Mouse (Mus musculus) heart, embryonic 10.5 days (tissue): ENCODE results near the gene Slc6a13. TPM values are rescaled to one million over a fixed set of nuclear protein-coding genes. Genes with fewer than 3 reads are reported as not detected.

ENCODE experiments used
- DNase-seq: peaks from one replicate; pipeline ENCODE4 v3.0.0-alpha.2; 2017; ENCODE audit warnings: low spot score
- H3K27ac ChIP-seq: fragments of 300-500 bp; sonication (generic); 2 replicates; pipeline ENCODE4 v1.5.1; 2016; ENCODE audit warnings: mild to moderate bottlenecking
- H3K27me3 ChIP-seq: fragments of 300-500 bp; sonication (generic); 2 replicates; pipeline ENCODE4 v1.6.1; 2016; ENCODE audit warnings: mild to moderate bottlenecking; ENCODE audit not compliant: poor library complexity, insufficient read depth, severe bottlenecking
- H3K36me3 ChIP-seq: fragments of 300-500 bp; sonication (generic); 2 replicates; pipeline ENCODE4 v1.6.1; 2016; ENCODE audit warnings: mild to moderate bottlenecking, moderate library complexity
- H3K4me1 ChIP-seq: fragments of 300-500 bp; sonication (generic); 2 replicates; pipeline ENCODE4 v1.6.1; 2016; ENCODE audit warnings: mild to moderate bottlenecking
- H3K4me3 ChIP-seq: fragments of 300-500 bp; sonication (generic); 2 replicates; pipeline ENCODE4 v1.5.1; 2016; ENCODE audit warnings: mild to moderate bottlenecking, moderate library complexity
- H3K9me3 ChIP-seq: fragments of 300-500 bp; sonication (generic); 2 replicates; pipeline ENCODE4 v1.6.1; 2016; ENCODE audit warnings: mild to moderate bottlenecking, moderate library complexity
- WGBS: fragments of 180-500 bp; shearing (Covaris S2); methylation state at CpG from one replicate; pipeline ENCODE4 v1.1.7; 2016; 5-methylcytosine and 5-hydroxymethylcytosine counted together
- polyA plus RNA-seq: library from polyadenylated mRNA; unstranded; fragments of >200 nt; fragmentation: Nextera tagmentation; extraction: Ambion mirVana; gene quantifications from 2 replicates; pipeline ENCODE4 v1.2.1, GENCODE M21; 2016

The Slc6a13 gene
- 10.9 and 12.2 TPM in 2 replicates for polyA plus RNA-seq

- WGBS = 2% methylated on average over 11 of the region's 11 CpGs
Measured at GRCm38 (mm10) chr6:121299954-121300353, at the start of gene Slc6a13. Gene Slc6a13 (plus strand): TSS chr6:121300227.

GRCm38 (mm10) chr6:121250406-121250805 lies 49.6 kb upstream of the Slc6a13 start:
- Histone ChIP-seq H3K4me3 (no peak overlapping the region), H3K27me3 (peaks cover 14% of the 10 kb centered on the region), H3K36me3 (no peaks in the 10 kb centered on the region), H3K27ac (no peak overlapping the region), H3K4me1 (no peaks in the 10 kb centered on the region), H3K9me3 (no peaks in the 10 kb centered on the region)
- no peak for DNase-seq
- 85% methylated on average over 1 of the region's 1 CpGs for WGBS

More at GRCm38 (mm10) chr6:121299954-121300353, at the start of gene Slc6a13:
- DNase-seq = peak; percentile 91
- no peaks in the 10 kb centered on the region for H3K9me3 ChIP-seq
- H3K27ac ChIP-seq = peak within 1 kb of the TSS; percentile 78
- H3K4me1 ChIP-seq = peaks cover 36% of the 10 kb centered on the region
- peak within 1 kb of the TSS; percentile 47 for H3K4me3 ChIP-seq
- no peaks in the 10 kb centered on the region for H3K36me3 ChIP-seq
- H3K27me3 ChIP-seq = peaks cover 5% of the 10 kb centered on the region; the same call in 1 of the 2 replicates

GRCm38 (mm10) chr6:121251256-121251655 lies 48.8 kb upstream of the Slc6a13 start:
- peaks cover 4% of the 10 kb centered on the region; the same call in 1 of the 2 replicates for H3K4me1 ChIP-seq
- H3K36me3 ChIP-seq = no peaks in the 10 kb centered on the region
- H3K27ac ChIP-seq = no peak overlapping the region
- WGBS = 65% methylated on average over 5 of the region's 5 CpGs
- no peak overlapping the region for H3K4me3 ChIP-seq
- H3K9me3 ChIP-seq = no peaks in the 10 kb centered on the region
- H3K27me3 ChIP-seq = peaks cover 14% of the 10 kb centered on the region
- no peak for DNase-seq

- no peaks in the 10 kb centered on the region for H3K9me3 ChIP-seq
- WGBS = 30% methylated on average over 9 of the region's 9 CpGs
- H3K4me1 ChIP-seq = peaks cover 4% of the 10 kb centered on the region; the same call in 1 of the 2 replicates
- no peak for DNase-seq
- H3K27ac ChIP-seq = no peak overlapping the region
- 0 out of 2 replicates have a peak, but pooled peaks cover 6% of the 10 kb centered on the region for H3K27me3 ChIP-seq
- H3K36me3 ChIP-seq = no peaks in the 10 kb centered on the region
- H3K4me3 ChIP-seq = no peak overlapping the region
Measured at GRCm38 (mm10) chr6:121260548-121260947, 39.5 kb upstream of the Slc6a13 start.

GRCm38 (mm10) chr6:121261233-121261632 lies 38.8 kb upstream of the Slc6a13 start:
- Histone ChIP-seq H3K4me3 (no peak overlapping the region), H3K27me3 (0 out of 2 replicates have a peak, but pooled peaks cover 6% of the 10 kb centered on the region), H3K36me3 (no peaks in the 10 kb centered on the region), H3K27ac (no peak overlapping the region), H3K9me3 (no peaks in the 10 kb centered on the region), H3K4me1 (no peaks in the 10 kb centered on the region)
- 74% methylated on average over 8 of the region's 8 CpGs for WGBS
- DNase-seq = no peak

- Histone ChIP-seq H3K36me3 (no peaks in the 10 kb centered on the region), H3K27me3 (0 out of 2 replicates have a peak, but pooled peaks cover 6% of the 10 kb centered on the region), H3K27ac (no peak overlapping the region), H3K4me1 (no peaks in the 10 kb centered on the region), H3K9me3 (no peaks in the 10 kb centered on the region), H3K4me3 (no peak overlapping the region)
- WGBS = 84% methylated on average over 10 of the region's 10 CpGs
- no peak for DNase-seq
Measured at GRCm38 (mm10) chr6:121262004-121262403, 38.0 kb upstream of the Slc6a13 start.

GRCm38 (mm10) chr6:121262496-121262895 lies 37.5 kb upstream of the Slc6a13 start:
- no peak for DNase-seq
- Histone ChIP-seq H3K36me3 (no peaks in the 10 kb centered on the region), H3K27me3 (0 out of 2 replicates have a peak, but pooled peaks cover 6% of the 10 kb centered on the region), H3K4me3 (no peak overlapping the region), H3K27ac (no peak overlapping the region), H3K9me3 (no peaks in the 10 kb centered on the region), H3K4me1 (no peaks in the 10 kb centered on the region)
- WGBS = 84% methylated on average over 11 of the region's 11 CpGs

GRCm38 (mm10) chr6:121270156-121270555 lies 29.9 kb upstream of the Slc6a13 start:
- H3K9me3 ChIP-seq = no peaks in the 10 kb centered on the region
- no peak overlapping the region for H3K4me3 ChIP-seq
- WGBS = 79% methylated on average over 6 of the region's 6 CpGs
- no peak overlapping the region for H3K27ac ChIP-seq
- no peaks in the 10 kb centered on the region for H3K36me3 ChIP-seq
- no peak for DNase-seq
- H3K4me1 ChIP-seq = 0 out of 2 replicates have a peak, but pooled peaks cover 4% of the 10 kb centered on the region
- no peaks in the 10 kb centered on the region for H3K27me3 ChIP-seq

GRCm38 (mm10) chr6:121271707-121272074 lies 28.3 kb upstream of the Slc6a13 start:
- 13% methylated on average over 4 of the region's 4 CpGs for WGBS
- H3K27ac ChIP-seq = no peak overlapping the region
- H3K9me3 ChIP-seq = no peaks in the 10 kb centered on the region
- no peak for DNase-seq
- H3K27me3 ChIP-seq = no peaks in the 10 kb centered on the region
- H3K4me1 ChIP-seq = 0 out of 2 replicates have a peak, but pooled peaks cover 4% of the 10 kb centered on the region
- H3K36me3 ChIP-seq = no peaks in the 10 kb centered on the region
- no peak overlapping the region for H3K4me3 ChIP-seq

- no peaks in the 10 kb centered on the region for H3K9me3 ChIP-seq
- 0 out of 2 replicates have a peak, but pooled peaks cover 4% of the 10 kb centered on the region for H3K4me1 ChIP-seq
- H3K36me3 ChIP-seq = no peaks in the 10 kb centered on the region
- peak overlapping the region; percentile 55 for H3K4me3 ChIP-seq
- peak; percentile 83 for DNase-seq
- WGBS = 15% methylated on average over 17 of the region's 17 CpGs
- H3K27ac ChIP-seq = peak overlapping the region; percentile 63; the same call in 1 of the 2 replicates
- no peaks in the 10 kb centered on the region for H3K27me3 ChIP-seq
Measured at GRCm38 (mm10) chr6:121272075-121272800, 27.8 kb upstream of the Slc6a13 start.

- no peak overlapping the region for H3K27ac ChIP-seq
- H3K27me3 ChIP-seq = no peaks in the 10 kb centered on the region; the same call in 1 of the 2 replicates
- no peak overlapping the region for H3K4me3 ChIP-seq
- H3K4me1 ChIP-seq = 0 out of 2 replicates have a peak, but pooled peaks cover 4% of the 10 kb centered on the region
- no peaks in the 10 kb centered on the region for H3K9me3 ChIP-seq
- 84% methylated on average over 3 of the region's 3 CpGs for WGBS
- no peak for DNase-seq
- no peaks in the 10 kb centered on the region for H3K36me3 ChIP-seq
Measured at GRCm38 (mm10) chr6:121274356-121274755, 25.7 kb upstream of the Slc6a13 start.

- Histone ChIP-seq H3K36me3 (no peaks in the 10 kb centered on the region), H3K4me3 (no peak overlapping the region), H3K4me1 (no peaks in the 10 kb centered on the region), H3K27me3 (no peaks in the 10 kb centered on the region), H3K27ac (no peak overlapping the region), H3K9me3 (no peaks in the 10 kb centered on the region)
- DNase-seq = no peak
- 85% methylated on average over 5 of the region's 5 CpGs for WGBS
Measured at GRCm38 (mm10) chr6:121284132-121284531, 15.9 kb upstream of the Slc6a13 start.

- no peaks in the 10 kb centered on the region for H3K9me3 ChIP-seq
- H3K4me1 ChIP-seq = peaks cover 29% of the 10 kb centered on the region
- peaks cover 5% of the 10 kb centered on the region; the same call in 1 of the 2 replicates for H3K27me3 ChIP-seq
- peak overlapping the region; percentile 78; the same call in 1 of the 2 replicates for H3K27ac ChIP-seq
- H3K36me3 ChIP-seq = no peaks in the 10 kb centered on the region
- peak; percentile 69 for DNase-seq
- WGBS = 51% methylated on average over 7 of the region's 7 CpGs
- no peak overlapping the region for H3K4me3 ChIP-seq
Measured at GRCm38 (mm10) chr6:121299317-121299716, 710 bp upstream of the Slc6a13 start.
